Mouse (Mus musculus) heart, postnatal 36 days (tissue): Measurements from ENCODE around the gene Ormdl2. TPM values are rescaled to one million over a fixed set of nuclear protein-coding genes. Genes with fewer than 3 reads are reported as not detected.
A peak's percentile ranks its signal among the peaks of the same experiment; 100 is the strongest.

Experiments
- DNase-seq, 2 experiments: peaks; one replicate each; pipeline ENCODE4 v3.0.0; 2021 to 2022
- intact Hi-C: fragments of 180-260 bp; cut with DNase I; formaldehyde crosslinking; loops from one replicate; pipeline ENCODE4 v1.15.1; 2025
- total RNA-seq, 2 experiments: library from RNA; stranded (reverse); gene quantifications; 2 replicates each; pipeline ENCODE4 v1.2.3; 2021

Ormdl2 gene
- total RNA-seq, 2 experiments from 2014 or later = 7.9 to 8.0 TPM

- intact Hi-C loops = loop anchor here (1.0 to 5.0 kb wide), 2 partner anchors 56 to 177 kb away; partner anchors contain the start of gene Rps26
- peak; percentile 69 to 82 for DNase-seq
Observed at GRCm38 (mm10) chr10:128804271-128805091, 17.0 kb downstream of the Ormdl2 start, which contains the start of gene Tmem198b. Gene Tmem198b (minus strand): TSS chr10:128804370.

- peak; percentile 65 to 74 for DNase-seq
- intact Hi-C loops = loop anchor here (1.0 kb wide), 2 partner anchors 25 to 56 kb away; no protein-coding TSS in a partner anchor
Observed at GRCm38 (mm10) chr10:128803771-128804270, 17.6 kb downstream of the Ormdl2 start, which contains the start of gene Dnajc14. Gene Dnajc14 (plus strand): TSS chr10:128804062.

- intact Hi-C loops = loop anchor here (1.0 kb wide), 1 partner anchor 24 kb away; no protein-coding TSS in a partner anchor
- no peak for DNase-seq
Observed at GRCm38 (mm10) chr10:128803361-128803760, 18.1 kb downstream of the Ormdl2 start.

- DNase-seq = no peak
- intact Hi-C loops = loop anchor here (1.0 kb wide), 1 partner anchor 24 kb away; no protein-coding TSS in a partner anchor
Observed at GRCm38 (mm10) chr10:128802956-128803355, 18.5 kb downstream of the Ormdl2 start.

- intact Hi-C loops = no loop called here
Observed at GRCm38 (mm10) chr10:128801981-128802495, 19.4 kb downstream of the Ormdl2 start.

GRCm38 (mm10) chr10:128798676-128799075, 22.8 kb downstream of the Ormdl2 start:
- intact Hi-C loops = no loop called here
- no peak for DNase-seq

More at GRCm38 (mm10) chr10:128801981-128802495, 19.4 kb downstream of the Ormdl2 start:
- no peak for DNase-seq

GRCm38 (mm10) chr10:128795581-128795980, 25.9 kb downstream of the Ormdl2 start:
- intact Hi-C loops = no loop called here
- no peak for DNase-seq

- DNase-seq = no peak
- intact Hi-C loops = no loop called here
Observed at GRCm38 (mm10) chr10:128794391-128794790, 27.1 kb downstream of the Ormdl2 start.

GRCm38 (mm10) chr10:128793258-128793657, 28.2 kb downstream of the Ormdl2 start:
- intact Hi-C loops = no loop called here
- no peak for DNase-seq

- intact Hi-C loops = no loop called here
- no peak for DNase-seq
Observed at GRCm38 (mm10) chr10:128792041-128792440, 29.4 kb downstream of the Ormdl2 start.

- intact Hi-C loops = no loop called here
- DNase-seq = peak in 1 of 2 experiments; percentile 54
Observed at GRCm38 (mm10) chr10:128790398-128791124, 30.9 kb downstream of the Ormdl2 start, which contains the start of gene Mmp19. Gene Mmp19 (plus strand): TSS chr10:128790910.

- intact Hi-C loops = no loop called here
- DNase-seq = peak in 1 of 2 experiments; percentile 21
Observed at GRCm38 (mm10) chr10:128780200-128780599, 41.2 kb downstream of the Ormdl2 start.

GRCm38 (mm10) chr10:128779011-128779795, 42.2 kb downstream of the Ormdl2 start:
- intact Hi-C loops = loop anchor here (1.0 to 2.0 kb wide), 2 partner anchors 24 to 28 kb away; no protein-coding TSS in a partner anchor
- DNase-seq = peak; percentile 85

- intact Hi-C loops = loop anchor here (2.0 kb wide), 1 partner anchor 28 kb away; no protein-coding TSS in a partner anchor
- peak in 1 of 2 experiments; percentile 16 for DNase-seq
Observed at GRCm38 (mm10) chr10:128778441-128778840, 43.0 kb downstream of the Ormdl2 start.

GRCm38 (mm10) chr10:128773685-128774084, 47.8 kb downstream of the Ormdl2 start:
- intact Hi-C loops = loop anchor here (2.0 kb wide), 1 partner anchor 119 kb away; no protein-coding TSS in a partner anchor
- DNase-seq = no peak

GRCm38 (mm10) chr10:128772895-128773294, 48.5 kb downstream of the Ormdl2 start:
- intact Hi-C loops = loop anchor here (2.0 kb wide), 1 partner anchor 120 kb away; no protein-coding TSS in a partner anchor
- DNase-seq = no peak
